Mouse (Mus musculus) naive thymus-derived CD4-positive, alpha-beta T cell, adult 2 months (primary cell): ENCODE data around the gene Rcor2.
A peak's percentile ranks its signal among the peaks of the same experiment; 100 is the strongest.

Source experiments
- DNase-seq: peaks from one replicate; pipeline ENCODE4 v3.0.0-alpha.2; 2011; ENCODE audit warnings: low read depth

The Rcor2 gene

DNA sequence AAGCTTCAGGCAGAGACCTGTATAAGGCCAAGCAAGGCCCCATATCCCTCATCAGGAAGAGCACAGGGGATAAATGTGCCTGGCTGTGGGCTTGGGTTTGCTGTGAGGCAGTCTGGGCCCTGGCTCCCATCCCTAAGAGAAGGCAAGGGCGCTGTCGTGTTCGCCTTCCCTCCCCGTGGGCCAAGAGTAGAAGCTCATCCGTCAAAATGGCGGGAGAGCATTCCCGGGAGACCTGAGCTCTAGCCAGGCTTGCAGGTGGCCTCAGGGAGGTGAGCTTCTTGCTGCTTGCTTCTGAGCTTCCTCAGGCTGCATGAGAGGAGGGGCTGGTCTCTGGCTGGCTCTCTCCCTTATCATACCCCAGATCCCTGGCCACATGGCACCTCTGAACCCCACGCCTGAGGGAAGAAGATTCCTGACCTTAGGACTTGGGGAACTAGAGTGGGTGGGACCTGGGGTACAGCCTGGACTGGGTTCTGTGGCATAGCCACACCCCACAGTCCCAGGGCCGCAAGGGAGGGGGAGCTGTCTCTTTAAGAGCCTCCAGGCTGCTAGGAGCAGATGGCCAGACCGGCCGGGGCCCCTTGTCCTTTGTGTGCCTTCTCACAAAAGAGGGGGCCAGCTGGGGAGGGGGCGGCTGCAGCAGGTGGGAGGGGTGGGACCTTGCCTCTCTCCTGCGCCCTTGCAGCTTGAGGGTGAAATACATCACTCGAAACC lies 1.5 kb upstream of the Rcor2 start:
- DNase-seq = no peak

DNA sequence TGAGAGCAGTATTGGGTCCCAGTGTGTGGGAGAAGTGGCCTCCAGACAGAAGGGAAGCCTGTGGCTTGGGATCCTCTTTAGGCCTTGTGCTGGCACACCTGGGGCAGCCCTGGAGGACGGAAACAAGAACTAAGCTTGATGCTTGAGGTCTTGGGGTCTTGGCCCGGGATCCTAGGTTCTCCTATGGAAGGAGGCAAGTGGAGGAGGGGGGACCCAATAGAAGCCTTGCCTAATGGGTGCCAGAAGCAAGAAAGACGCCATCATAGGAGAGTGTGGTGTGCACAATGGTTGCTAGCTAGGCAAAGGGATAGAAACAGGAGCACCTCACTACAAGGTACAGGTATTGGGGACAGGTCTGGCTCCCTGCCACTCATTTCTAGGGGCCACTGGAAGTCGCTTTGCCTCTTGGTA lies 699 bp upstream of the Rcor2 start:
- no peak for DNase-seq

DNA sequence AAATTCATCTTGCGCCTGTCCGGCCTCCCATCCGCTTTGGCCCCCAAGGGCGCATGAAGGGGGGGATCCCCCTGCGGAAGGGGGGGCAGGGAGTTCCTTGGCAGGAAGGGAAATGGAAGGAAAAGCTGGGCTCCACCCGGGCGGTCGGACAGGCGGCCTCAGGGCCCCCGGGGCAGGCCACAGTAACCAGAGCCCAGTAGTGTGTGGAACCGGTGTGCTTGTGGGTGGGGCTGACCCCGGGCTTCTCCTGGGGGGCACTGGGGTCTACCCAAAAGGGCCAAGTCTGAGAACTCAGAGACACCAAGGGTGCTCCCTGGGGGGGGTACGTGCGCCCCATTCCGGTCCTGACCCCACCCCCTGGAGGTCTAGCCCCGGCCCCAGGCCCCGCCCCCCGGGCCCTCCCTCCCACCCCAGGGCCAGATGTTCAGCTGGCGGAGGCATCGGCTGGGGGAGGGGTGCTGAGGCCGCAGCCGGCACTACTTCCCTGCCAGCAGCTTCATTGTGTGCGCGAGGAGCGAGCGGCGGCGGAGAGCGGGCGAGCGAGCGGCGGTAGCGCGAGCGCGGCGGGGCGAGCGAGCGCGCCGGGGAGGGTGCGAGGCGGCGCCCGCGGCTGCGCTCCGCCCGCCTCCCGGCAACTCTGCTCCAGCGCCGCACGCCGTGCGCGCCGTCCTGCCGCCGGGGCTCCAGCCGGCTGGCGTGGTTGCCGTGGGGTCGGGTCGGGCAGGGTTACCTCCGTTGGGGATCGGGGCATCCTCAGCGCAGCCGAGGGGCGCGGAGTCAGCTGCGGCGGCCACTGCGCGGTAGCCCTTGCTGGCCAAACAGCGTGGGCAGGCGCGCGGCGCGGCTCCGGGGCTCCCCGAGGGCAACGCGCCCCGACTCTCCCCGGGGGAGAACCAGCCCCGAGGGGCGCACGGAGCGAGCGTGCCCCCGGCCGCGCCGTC lies 926 bp downstream of the Rcor2 start:
- peak; percentile 74 for DNase-seq

DNA sequence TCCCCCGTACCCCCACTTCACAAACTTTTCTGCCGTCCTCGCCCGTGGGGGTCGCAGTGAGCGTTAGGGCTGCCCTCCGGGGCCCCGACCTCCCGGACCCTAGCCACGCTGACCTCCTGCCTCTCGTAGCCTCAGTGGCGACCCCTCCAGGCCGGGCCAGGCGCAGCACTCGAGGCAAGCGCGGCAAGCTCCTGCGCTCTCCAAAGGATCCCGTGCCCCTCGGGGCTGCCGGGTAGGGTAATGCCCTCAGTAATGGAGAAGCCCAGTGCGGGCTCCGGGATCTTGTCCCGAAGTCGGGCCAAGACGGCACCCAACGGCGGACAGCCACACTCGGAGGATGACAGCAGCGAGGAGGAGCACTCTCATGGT lies 1.6 kb downstream of the Rcor2 start:
- DNase-seq = peak; percentile 80

DNA sequence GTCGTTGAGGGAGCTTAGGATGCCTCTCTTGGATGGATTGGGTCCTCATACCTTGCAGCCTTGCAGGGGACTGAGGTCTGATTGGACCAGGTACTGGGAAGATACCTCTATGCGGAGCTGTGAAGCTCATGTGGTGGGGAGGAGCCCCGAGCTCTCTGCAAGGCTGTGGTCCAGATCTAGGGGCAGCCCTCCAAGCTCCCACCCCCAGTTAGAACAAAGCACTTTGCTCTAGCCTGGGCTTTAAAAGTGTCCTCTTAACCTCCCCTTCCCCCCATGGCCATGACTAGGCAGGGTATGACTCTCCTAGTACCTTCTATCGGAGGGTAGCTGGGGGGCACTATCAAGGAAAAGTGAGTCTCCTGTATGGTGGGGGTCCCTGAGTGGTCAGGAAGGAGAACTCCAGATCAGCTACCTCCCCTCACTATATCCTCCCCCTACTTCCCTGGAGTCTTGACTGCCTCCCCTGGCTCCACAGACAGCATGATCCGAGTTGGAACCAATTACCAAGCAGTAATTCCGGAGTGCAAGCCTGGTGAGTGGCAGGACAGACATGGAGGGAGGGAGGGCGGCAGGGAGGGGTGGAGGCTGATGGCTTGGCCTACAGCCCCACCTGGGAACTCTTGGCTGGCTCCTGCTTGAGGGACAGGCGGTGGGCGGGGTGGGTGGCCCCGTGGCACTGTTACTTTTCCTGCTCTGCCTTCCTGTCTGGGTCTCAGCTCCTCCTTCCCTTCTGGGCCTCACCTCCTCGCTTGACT lies 2.3 kb downstream of the Rcor2 start:
- DNase-seq = no peak

DNA sequence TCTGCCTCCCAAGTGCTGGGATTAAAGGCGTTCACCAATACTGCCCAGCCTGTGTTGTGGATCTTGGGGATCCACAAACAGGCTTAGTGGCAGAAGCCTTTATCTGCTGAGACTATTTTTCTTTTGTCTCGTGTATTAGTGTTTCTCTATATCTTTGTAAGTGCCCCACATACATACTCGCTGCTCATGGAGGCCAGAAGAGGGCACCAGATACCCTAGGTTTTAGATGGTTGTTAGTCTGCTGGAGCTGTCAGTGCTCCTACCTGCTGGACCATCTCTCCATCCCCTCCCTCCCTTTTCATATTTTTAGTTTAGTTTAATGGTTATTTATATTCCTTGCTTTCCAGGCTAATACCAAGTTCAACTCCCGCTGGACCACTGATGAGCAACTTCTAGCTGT lies 6.4 kb downstream of the Rcor2 start:
- DNase-seq = peak; percentile 46

DNA sequence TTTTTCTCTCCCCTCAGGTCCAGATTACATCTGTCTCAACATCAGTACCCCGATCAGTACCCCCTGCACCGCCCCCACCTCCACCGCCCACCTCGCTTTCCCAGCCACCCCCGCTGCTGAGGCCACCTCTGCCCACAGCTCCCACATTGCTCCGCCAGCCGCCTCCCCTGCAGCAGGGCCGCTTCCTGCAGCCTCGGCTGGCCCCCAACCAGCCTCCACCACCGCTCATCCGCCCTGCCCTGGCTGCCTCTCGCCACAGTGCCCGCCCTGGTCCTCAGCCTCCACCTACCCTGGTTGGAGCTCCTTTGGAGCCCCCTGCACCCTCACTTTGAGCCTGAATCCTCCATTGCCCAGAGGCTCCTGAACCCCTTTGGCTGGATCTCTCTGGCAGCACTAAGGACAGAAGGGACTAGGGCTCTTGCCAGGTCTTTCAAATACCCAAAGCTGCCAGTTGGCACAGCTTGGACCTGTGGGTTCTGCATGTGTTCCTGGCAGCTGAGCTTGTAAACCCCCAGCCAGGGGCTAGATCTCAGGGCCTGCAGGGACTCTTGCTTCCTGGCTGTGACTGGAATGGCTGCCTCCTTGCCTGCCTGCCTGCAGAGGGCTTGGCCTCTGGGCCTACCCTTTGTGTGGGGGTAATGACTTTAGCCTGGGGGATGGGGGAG lies 7.3 kb downstream of the Rcor2 start:
- no peak for DNase-seq

DNA sequence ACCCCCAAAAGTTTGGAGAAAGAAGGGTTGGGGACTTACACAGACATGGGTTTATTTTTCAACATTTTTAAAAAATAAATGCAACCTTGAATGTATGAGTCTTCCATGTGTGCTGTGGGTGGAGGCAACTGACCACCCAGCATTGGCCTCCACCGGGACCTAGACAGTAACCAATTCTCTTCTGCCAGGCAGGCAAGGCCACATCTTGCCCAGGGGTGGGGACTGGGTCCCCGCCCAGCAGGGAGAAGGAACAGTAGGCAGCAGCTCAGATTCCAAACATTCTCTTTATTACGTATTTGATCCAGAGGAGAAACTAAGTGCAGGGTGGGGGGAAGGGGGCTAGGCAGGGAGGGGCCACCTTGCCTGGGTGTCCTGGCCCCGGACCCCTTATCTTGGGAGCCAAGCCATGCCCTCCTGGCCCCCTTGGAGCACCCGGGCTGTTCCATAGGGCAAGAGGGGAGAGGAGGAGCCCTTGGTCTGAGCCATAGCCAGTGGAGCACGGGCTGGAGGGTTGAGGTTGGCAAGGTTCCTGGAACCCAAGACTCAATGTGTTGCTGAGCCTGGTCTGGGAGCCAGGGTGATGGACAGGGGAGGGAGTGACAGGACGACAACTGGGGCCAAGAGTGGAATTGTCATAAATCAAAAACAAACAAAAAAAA lies 8.1 kb downstream of the Rcor2 start:
- DNase-seq = no peak

DNA sequence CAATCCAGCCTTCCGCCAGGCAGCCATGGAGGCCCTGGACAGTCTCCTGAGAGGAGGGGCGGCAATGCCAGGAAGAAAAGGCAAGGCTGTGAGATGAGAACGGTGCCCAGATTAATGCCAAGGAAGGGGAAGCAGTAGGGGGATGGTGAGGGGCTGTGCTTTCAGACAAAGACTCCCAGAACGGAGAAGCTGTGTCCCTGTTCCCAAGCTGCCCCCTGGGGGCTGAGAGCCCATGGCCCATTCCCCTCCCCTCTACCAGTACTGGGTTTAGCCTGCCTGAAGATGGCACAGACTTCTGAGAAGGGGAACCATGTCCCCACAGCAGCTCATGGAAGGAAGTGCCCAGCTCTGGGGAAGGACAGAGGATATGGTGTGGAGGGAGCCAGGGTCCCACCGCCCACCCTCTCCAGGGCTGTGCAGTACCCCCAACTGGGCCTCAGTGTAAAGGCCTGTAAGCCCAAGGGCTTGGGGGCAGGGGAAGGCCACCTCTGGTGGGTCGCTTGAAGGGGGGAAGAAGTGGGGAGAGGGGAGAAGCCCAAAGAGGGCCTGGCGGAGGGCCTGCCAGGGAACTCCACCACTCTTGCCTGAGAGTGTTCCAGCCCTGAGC lies 9.0 kb downstream of the Rcor2 start:
- DNase-seq = no peak

DNA sequence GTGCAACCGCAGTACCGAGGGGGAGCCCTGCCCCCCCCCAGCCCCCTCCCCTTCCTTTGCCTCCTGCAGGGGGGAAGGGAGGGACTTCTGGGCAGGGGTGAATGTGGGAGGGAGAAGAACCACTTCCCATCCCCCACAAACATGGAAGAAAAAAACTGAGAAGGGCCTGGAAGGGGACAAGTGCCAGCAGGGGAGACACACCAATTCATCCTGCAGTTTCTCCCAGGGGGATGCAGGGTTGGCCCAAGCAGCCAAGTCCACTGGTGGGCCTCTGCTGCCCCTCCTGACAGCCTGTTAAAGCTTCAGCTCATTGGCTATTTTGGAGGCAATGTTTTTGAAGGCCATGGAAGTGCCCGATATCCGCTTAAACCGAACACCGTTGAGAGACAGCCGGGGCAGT lies 9.7 kb downstream of the Rcor2 start:
- DNase-seq = no peak

DNA sequence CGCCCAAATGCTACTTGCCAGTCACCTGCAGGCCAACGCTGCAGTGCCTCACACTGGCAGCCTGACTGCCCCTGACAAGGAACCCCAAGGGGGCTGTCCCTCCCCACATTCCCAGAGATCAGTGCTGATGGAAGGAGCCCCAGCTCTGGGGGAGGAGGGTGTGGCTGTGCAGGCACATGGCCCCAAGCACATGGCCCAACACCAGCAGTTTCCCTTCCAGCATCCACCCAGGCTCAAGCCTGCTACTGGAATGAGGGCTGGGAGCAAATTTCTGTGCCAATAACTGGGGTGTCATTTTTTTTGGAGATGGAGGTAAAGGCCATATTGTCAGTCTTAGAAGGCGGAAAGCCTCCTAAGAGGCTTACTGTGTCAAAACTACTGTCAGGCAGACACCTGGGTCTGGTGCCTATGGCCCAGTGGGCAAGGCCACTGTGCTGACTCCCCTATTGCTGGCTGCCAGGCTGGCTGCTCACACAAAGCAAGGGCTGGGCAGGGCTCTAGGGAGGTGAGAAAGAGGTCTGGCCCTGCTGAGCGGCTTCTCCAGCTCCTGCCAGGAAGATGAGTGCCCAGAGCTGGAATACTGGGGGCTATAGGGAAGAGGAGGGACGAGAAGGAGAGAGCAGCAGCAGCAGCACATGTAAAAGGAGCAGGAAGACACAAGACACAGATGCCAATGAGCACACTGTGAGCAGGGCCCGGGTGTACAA lies 11.2 kb downstream of the Rcor2 start:
- no peak for DNase-seq

DNA sequence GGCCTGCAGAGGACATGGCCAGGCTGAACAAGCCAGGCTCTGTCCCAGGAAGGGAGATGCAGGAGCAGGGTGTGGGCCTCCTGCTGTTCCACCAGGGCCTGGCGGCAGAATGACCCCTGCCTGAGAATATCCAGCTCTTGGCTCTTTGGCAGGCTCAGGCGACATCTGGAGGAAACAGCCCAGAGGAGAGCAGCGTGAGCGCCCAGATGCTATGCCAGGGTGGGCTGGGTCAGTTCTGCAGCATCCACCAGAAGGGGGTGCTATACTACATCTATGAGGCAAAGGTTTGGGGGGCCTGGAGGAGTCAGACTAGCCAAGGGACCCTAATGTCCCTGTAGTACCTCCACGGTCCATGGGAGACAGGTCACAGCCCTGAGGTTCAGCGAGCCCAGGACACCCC lies 12.0 kb downstream of the Rcor2 start:
- peak; percentile 64 for DNase-seq

DNA sequence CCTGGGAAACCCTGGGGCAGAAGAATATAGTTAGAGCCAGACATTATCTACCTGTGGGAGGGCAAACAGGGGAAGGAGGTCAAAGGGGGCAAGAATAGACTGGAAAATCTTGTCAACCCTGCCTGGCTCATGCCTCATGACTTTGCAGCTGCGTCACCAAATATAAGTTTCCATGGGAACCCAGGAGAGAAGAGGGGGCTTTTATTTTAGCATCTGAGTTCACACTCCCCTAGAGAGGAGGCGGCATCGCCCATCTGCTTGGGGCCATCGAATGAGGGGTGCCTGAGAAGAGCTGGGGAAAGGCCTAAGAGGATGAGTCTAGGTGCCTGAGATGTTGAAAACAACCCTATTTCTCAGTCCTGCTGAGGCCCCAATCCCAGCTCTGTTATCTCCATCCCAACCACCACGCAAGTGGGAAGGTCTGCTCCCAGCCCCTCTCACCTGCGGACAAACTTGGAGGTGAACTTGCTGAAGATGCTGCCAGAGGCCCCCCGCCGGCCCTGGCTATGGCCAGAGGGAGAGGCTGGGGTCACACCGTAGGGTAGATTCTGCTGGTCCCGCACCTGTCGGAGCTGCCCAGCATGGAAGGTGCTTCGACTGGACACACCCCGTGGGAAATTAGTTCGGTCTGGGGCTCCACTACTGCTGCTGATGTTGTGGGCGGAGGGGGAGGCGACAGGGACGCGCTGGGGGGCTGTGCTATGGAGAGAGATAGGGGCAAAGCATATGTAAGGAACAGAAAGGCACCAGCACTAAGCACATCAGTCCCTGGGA lies 13.6 kb downstream of the Rcor2 start:
- DNase-seq = no peak

DNA sequence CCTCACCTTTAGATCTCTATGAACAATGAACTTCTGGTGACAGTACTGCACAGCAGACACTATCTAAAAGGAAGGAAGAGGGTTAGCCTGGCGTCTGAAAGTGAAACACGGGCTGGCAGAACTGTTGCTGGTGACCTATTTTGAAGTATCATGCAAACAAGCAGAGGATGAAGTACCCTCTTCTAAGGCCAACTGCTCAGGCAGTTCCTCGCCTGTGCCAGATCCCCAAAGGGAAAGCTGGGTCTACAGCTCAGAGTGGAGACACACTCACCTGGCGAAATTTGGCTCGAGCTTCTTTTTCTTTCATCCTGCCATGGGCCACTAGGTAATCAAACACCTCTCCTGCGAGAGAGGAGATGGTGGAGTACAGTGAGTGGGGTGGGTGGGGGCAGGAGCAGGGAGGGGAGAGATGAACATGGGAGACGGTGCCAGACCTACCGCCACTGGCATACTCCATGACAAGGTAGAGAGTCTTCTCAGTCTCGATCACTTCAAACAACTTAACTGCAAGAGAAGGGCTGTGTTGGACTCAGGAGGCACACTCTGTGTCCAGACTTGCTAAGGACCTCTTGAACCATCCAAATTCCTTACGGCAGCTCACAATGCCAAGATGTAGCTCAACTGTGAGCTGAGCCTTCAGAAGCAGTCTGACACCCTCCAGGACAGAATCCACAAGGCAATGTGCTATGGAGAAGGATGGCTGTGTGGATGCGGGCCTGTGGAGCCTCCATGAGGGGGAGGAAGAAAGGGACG lies 19.6 kb downstream of the Rcor2 start:
- DNase-seq = no peak

DNA sequence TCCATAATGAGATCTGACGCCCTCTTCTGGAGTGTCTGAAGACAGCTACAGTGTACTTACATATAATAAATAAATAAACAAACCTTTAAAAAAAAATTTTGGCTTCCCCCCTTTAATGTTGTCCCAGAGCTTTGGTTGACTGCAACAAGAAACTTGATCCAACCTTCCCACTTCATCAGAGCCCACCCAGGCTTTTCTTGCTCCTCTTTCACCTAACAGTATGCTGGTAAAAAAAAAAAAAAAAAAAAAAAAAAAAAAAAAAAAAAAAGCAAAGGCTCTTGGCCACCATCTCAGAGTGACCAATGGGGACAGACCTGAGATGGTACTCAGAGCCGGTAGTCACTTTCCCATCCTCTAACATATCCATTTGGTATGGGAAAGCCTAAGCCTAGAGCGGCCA lies 21.2 kb downstream of the Rcor2 start:
- DNase-seq = no peak

DNA sequence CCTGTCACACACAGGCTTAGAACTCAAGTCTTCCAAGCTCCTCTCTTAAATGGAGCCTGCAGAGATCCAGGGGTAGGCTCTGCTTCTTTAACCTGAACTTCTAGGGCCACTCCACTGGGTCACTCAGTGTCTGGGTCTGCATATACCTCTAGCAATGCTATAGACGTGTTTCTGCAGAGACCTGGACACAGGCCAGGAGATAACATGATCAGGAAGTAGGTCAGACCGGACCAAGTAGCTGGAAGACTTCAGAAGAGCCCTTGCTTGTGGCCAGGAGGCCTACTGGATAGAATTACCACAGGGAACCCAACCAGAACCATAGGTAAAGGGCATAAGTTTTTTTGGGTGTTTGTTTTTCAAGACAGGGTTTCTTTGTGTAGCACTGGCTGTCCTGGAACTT lies 22.6 kb downstream of the Rcor2 start:
- DNase-seq = no peak

DNA sequence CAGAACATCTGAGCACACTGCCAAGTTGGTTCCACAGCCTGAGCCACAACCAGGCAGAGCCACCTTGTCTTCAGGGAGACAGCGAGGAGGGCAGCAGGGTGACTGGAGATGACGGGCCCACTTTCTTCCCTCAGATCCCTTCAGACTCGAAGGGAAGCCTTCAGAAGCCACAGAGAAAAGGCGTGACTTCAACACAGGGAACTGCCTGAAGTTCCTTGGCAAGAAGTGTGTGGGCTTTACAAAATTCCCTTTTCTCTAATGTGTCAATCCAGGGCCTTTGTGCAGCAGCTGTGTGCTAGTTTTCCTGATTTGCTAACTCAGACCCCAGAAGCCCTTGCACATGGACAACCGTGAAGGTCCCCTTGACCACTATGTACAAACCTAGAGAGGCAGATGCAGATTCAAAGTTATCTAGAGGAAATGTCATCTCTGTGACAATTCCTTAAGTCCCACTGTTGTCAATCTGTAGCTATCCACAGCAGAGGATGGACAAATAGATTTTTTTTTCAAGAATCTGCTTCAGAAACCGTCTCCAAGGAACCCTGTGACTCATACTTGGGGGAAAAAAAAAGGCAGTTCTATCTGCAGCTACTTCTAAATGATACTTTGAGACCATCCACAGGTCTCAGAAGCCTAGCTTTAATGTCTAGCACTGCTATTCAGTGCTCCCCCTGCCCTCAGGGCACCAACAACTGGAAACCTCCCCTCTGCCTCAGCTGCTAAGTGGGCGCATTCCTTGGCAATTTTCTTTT lies 25.0 kb downstream of the Rcor2 start:
- DNase-seq = no peak
